In genomic region chrX:74084276-74084837, GRCm38 (mm10) we compare ENCODE assay signal across 8 mouse cellular contexts. TPM values are rescaled to one million over a fixed set of nuclear protein-coding genes. Genes with fewer than 3 reads are reported as not detected.
DNase-seq lines count a peak whose midpoint lies in the region; ATAC-seq and TF ChIP-seq lines count a peak whose summit lies in the region.

No protein-coding gene starts in this region.

- peaks cover 18% of the 10 kb centered on the region for H3K4me1 ChIP-seq in forebrain, embryonic 15.5 days
- no peaks in the 10 kb centered on the region for H3K4me1 ChIP-seq in limb, embryonic 15.5 days
- H3K4me1 ChIP-seq in olfactory bulb, adult 2 months (ENCODE audit: control insufficient read depth, insufficient read depth, low read length), result no peaks in the 10 kb centered on the region

- no peak for TF ChIP-seq POLR2A in olfactory bulb, adult 2 months (IDR thresholded peaks at IDR 0.05; ENCODE audit: insufficient read depth, low read depth, low read length)

- H3K36me3 ChIP-seq in forebrain, embryonic 15.5 days, result 0 out of 2 replicates have a peak, but pooled peaks cover under 1% of the 10 kb centered on the region
- no peaks in the 10 kb centered on the region for H3K36me3 ChIP-seq in limb, embryonic 15.5 days

- peak overlapping the region; percentile 98 for H3K27ac ChIP-seq in forebrain, embryonic 15.5 days (replicated peaks)
- H3K27ac ChIP-seq in limb, embryonic 15.5 days, result peak overlapping the region; percentile 94
- H3K27ac ChIP-seq in olfactory bulb, adult 2 months (ENCODE audit: insufficient read depth, low read depth, low read length), result peak overlapping the region; percentile 97

- H3K9ac ChIP-seq in forebrain, embryonic 15.5 days (replicated peaks), result peak overlapping the region; percentile 77
- H3K9ac ChIP-seq in limb, embryonic 15.5 days, result peak overlapping the region; percentile 52; the same call in 1 of the 2 replicates

- peak overlapping the region; percentile 54 for H3K4me3 ChIP-seq in forebrain, embryonic 15.5 days
- H3K4me3 ChIP-seq in limb, embryonic 15.5 days, result peak overlapping the region; percentile 58
- peak overlapping the region; percentile 59 for H3K4me3 ChIP-seq in olfactory bulb, adult 2 months (ENCODE audit: insufficient read depth, low read depth, low read length)

- peak overlapping the region; percentile 51 for H3K4me2 ChIP-seq in forebrain, embryonic 15.5 days (replicated peaks)
- H3K4me2 ChIP-seq in limb, embryonic 15.5 days, result peak overlapping the region; percentile 47

- no peak for TF ChIP-seq CTCF in olfactory bulb, adult 2 months (IDR thresholded peaks at IDR 0.05; ENCODE audit: insufficient read depth, low read depth, low read length)

- peak; percentile 0; the same call in 1 of the 2 replicates for ATAC-seq in forebrain, embryonic 15.5 days (replicated peaks)
- no peak for ATAC-seq in limb, embryonic 15.5 days (ENCODE audit: insufficient number of reproducible peaks, low FRiP score, low TSS enrichment, low read depth)

- no peaks in the 10 kb centered on the region for H3K27me3 ChIP-seq in forebrain, embryonic 15.5 days
- H3K27me3 ChIP-seq in limb, embryonic 15.5 days, result peaks cover 9% of the 10 kb centered on the region; the same call in 1 of the 2 replicates

- DNase-seq in adrenal gland, adult (ENCODE audit: inconsistent age in 2 of 2, low spot score in 1 of 2), result peak; percentile 25 to 63
- no peak for DNase-seq in adrenal gland, postnatal 4 days (ENCODE audit: low spot score in 2 of 2)
- DNase-seq in lung, adult 18-20 months, result peak; percentile 2 to 3
- DNase-seq in lung, postnatal 4 days, result no peak
- no peak for DNase-seq in thymus, postnatal 25 days

- WGBS in forebrain, embryonic 15.5 days, result 30% methylated on average over 17 of the region's 17 CpGs
- WGBS in limb, embryonic 15.5 days, result 31% methylated on average over 17 of the region's 17 CpGs
- WGBS in olfactory bulb, adult 2 months, result 19% methylated on average over 17 of the region's 17 CpGs

- H3K9me3 ChIP-seq in forebrain, embryonic 15.5 days, result no peaks in the 10 kb centered on the region
- H3K9me3 ChIP-seq in limb, embryonic 15.5 days, result no peaks in the 10 kb centered on the region

RNA-seq across cellular contexts. Expression of gene Opn1mw, which starts 42.9 kb away (rescaled TPM):
- total RNA-seq in adrenal gland, postnatal 4 days (2021), result not detected
- not detected in 2 replicates for polyA plus RNA-seq in forebrain, embryonic 15.5 days (2015; fragmentation: Nextera tagmentation; extraction: Ambion mirVana)
- polyA plus RNA-seq in limb, embryonic 15.5 days (2015; fragmentation: Nextera tagmentation; extraction: Ambion mirVana), result not detected in 2 replicates
- not detected in 2 replicates for polyA plus RNA-seq in olfactory bulb, adult 2 months (2012; ENCODE audit: insufficient read depth, insufficient read length, low replicate concordance, missing spikeins)

RNA-seq across cellular contexts. Expression of gene Mecp2, which starts 50.8 kb away (rescaled TPM):
- 10 to 100 TPM; 41.1 to 45.1 TPM for total RNA-seq in adrenal gland, postnatal 4 days (2021)
- 15.9 and 16.4 TPM in 2 replicates for polyA plus RNA-seq in forebrain, embryonic 15.5 days (2015; fragmentation: Nextera tagmentation; extraction: Ambion mirVana)
- 10.6 and 12.1 TPM in 2 replicates for polyA plus RNA-seq in limb, embryonic 15.5 days (2015; fragmentation: Nextera tagmentation; extraction: Ambion mirVana)
- not detected in 2 replicates for polyA plus RNA-seq in olfactory bulb, adult 2 months (2012; ENCODE audit: insufficient read depth, insufficient read length, low replicate concordance, missing spikeins)

Comparison
In these comparisons a context has a peak if more than half of its experiments do, and no peak if none do; other contexts are left out.
1. DNase-seq: peak in adrenal gland, adult (2 of 2) and lung, adult 18-20 months (2 of 2); none in adrenal gland, postnatal 4 days (0 of 2), lung, postnatal 4 days (0 of 2) and thymus, postnatal 25 days (single experiment).
2. RNA of gene Mecp2, which starts 50.8 kb away (polyA plus RNA-seq): 15.9 to 16.4 TPM in forebrain, embryonic 15.5 days and 10.6 to 12.1 TPM in limb, embryonic 15.5 days; not detected in olfactory bulb, adult 2 months; every median in the first group is over 10 times any median in the second.
3. Peak in every context shown above with its lines, with median percentiles within 50 percentile points of each other: H3K27ac ChIP-seq and H3K4me3 ChIP-seq.